Mouse (Mus musculus): ENCODE measurements around the gene Pax5.

- no peak for TF ChIP-seq POLR2A (IDR thresholded peaks at IDR 0.05; ENCODE audit: low read depth, low read length)
- no peak for TF ChIP-seq CTCF (conservative IDR thresholded peaks at IDR 0.05; ENCODE audit: insufficient read depth, insufficient read length, low read depth, low read length)
Observed at GRCm38 (mm10) chr4:44717676-44718075, 7.4 kb upstream of the Pax5 start.
